Mouse (Mus musculus) retina, postnatal 1 day (tissue): ENCODE measurements around the gene Hoxc10.

Experiments used
- DNase-seq: peaks from one replicate; pipeline ENCODE4 v3.0.0-alpha.2; 2012

Gene Hoxc10

GRCm38 (mm10) chr15:102966776-102967311 lies at the start of gene Hoxc10:
Gene Hoxc10 (plus strand): TSS chr15:102966796.
- no peak for DNase-seq

DNA sequence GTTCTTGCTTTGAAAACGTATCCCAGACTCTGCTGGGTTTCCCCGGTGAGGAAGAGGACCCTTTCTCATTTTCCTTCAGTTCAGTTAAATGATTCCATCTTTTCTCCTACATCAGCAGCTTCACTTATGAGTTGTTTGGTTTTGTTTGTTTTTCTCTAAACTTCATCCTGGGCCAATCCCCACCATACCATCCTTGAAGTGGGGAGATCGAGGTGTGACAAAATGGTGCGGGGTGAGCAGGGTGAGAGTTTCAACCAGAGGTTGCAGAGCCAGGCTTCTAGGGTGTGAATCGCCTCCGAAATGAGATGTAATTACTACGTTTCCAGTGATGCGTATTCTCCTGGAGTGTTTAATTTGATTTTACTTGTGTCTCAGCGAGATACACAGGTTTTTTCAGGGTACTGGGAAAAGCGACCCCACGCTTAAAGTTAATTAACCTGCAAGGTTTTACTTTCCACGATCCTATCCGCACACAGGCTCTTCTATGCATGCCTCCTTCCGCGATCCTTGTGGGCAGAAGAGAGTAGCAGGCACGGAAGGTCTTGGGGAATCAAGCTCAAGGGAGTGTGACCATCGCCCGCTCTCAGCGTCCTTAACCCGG lies 48.5 kb upstream of the Hoxc10 start:
- DNase-seq, result no peak

DNA sequence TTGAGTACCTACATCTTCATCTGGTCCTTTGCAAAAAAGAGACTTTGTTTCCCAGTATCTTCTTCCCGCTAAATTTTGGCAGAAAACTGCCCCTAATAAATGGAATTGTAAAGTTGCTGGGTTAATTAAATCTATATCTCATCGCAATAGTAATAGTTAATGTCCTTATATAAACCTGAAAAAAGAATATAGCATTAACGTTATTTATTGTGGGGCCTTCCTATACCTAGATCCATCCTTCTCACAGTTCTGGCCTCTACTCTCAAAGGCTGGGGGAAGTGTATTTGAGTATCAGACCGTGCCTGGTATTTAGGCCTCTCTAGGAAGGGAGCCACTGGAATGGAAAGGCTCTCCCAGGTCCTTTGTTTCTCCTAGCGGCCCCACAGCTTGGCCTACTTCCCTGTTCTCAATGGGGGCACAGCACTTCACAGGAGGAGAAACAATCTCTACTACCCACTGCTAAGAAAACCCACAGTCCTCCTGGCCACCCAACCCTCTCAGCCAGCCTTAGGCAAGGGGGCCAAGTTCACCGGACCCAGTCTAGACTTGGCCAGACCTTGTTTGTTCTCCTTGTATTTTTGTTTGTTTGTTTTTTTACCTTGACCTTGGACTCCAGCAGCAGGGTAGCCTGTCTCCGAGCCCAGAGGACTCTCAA lies 47.9 kb upstream of the Hoxc10 start:
- peak; percentile 54 for DNase-seq

DNA sequence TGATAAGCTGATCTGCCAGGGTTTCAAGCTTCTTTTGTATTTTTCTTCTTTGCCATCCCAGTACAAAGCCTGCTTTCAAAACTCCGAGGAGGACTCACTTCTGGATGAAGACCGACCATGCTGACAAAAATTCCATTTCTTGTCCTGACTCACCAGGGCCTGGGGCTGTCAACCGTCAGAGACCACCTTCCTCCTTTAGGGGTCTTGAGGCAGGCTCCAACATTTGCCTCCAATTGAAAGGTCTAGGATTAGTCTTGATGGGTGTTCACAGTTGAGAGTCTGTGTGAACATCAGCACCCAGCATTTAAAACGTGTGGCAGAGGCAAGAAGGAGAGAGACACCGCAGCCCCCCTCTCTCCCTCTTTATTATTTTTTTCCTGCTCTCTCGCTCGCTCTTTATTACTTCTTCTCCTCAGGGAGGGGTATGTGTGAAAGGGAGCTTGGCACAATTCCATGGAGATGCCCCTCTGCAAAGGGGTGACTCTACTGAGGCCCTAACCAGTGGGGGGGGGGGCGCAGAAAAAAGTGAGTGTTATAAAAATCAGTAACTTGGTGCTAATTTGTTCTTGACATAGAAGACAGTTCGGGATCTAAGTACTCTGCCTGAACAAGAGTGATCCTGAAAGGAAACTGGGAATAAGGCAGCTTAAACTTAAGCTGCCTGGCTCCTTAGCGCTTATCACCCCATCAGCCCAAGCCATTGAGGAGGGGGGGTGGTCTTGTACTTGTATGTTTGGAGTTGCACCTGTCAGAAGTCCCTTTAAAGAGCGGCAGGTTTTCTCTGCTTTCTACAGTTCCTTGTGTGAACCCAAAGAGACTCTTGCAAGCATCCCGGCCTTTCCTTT lies 47.0 kb upstream of the Hoxc10 start:
- no peak for DNase-seq

DNA sequence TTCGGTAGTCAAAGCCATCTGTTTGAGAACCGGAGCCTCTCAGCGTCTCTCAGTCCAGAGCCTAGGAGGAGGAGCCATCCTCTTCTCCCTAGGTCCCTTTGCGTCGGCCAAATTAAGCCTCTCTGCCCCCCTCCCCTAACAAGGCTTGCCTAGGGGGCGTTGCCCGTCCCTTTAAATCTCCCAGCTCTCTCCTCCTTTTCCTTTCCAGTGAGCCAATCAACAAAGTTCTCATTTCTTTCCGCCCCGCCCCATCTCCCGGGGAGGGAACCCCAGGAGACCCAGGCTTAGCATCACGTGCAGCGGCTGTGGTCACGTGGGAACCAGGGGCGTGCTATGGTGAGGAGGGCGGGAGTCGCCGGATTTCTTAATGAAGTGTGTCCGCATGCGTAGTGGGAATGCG lies 46.0 kb upstream of the Hoxc10 start:
- peak; percentile 94 for DNase-seq

DNA sequence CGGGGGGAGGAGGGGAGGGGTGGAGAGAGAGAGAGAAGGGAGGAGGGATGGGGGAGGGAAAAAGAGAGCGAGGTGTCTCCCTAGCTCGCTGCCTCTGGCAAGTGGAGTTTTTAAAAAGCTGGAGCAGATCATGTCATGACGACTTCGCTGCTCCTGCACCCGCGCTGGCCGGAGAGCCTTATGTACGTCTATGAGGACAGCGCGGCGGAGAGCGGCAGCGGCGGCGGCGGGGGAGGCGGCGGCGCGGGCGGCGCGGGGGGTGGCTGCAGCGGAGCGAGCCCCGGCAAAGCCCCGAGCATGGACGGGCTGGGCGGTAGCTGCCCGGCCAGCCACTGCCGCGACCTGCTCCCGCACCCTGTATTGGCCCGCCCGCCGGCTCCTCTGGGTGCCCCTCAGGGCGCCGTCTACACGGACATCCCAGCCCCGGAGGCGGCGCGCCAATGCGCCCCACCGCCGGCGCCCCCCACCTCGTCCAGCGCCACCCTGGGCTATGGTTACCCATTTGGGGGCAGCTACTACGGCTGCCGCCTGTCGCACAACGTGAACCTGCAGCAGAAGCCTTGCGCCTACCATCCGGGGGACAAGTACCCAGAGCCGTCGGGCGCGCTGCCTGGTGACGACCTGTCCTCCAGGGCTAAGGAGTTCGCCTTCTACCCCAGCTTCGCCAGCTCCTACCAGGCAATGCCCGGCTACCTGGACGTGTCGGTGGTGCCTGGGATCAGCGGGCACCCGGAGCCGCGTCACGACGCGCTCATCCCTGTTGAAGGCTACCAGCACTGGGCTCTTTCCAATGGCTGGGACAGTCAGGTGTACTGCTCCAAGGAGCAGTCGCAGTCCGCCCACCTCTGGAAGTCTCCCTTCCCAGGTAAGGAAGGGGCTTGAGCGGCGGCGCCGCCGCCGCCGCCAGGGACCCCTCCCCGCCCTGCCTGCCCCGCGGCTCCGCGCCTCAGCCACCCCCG lies 45.3 kb upstream of the Hoxc10 start, which contains the start of gene Hoxc13:
Gene Hoxc13 (plus strand): TSS at position 51 of the 959 bp plus-strand sequence.
- no peak for DNase-seq

DNA sequence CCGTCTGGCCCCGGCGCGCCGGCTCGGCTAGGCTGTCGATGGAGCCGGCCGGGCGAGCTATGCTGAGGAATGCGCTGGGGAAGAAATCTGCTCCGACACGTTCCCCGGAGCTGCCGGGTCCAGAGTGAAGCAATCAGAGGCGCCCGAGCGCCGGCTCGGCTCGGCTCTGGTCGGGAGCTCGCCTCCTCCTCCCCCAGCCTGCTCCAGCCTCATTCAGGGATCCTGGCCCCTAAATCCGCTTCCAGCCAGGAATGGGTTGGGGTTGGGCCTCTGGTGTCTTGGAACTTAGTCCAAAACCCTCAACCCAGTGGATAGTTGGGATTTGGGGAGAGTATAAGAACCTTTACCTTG lies 44.6 kb upstream of the Hoxc10 start:
- DNase-seq, result no peak

DNA sequence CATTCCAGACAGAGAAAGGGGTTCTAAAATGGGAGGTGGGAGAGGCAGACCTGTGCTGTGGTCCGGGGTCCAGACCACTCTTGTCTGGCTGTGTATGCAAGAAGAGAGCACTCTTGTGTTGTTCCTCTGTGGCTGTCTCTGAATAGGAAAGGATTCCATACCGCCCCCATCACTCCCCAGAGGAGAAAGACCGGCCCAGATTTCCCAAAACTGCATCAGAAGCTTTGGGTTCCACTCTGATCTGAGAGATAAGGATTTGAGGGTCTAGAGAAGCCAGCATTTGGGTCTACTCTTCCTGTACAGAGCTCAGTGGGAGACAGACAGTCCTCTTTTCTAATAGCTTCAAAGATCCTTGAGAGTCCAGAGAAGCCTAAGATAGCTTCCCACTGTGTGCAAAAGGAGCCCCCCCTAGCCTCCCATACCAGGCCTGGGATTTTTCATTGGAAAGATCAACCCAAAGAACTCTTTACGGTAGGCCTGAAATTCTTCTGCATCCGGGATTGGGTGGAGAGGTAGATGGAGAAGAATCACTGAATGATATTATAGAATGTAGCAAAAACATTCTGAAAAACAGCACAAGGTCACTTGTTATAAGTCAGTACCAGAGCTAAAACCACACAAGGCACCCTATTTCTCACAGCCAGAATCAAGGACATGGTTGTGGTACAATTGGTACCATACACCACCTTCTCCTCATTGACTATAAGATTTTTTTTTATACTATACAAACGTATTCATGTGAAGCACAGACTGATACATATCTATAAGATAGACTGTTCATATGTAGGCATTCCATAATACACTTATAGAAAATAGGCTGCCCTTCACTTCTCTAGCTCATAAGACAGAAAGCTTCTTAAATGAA lies 43.7 kb upstream of the Hoxc10 start:
- no peak for DNase-seq

GRCm38 (mm10) chr15:102927032-102927645 lies 39.5 kb upstream of the Hoxc10 start:
- DNase-seq, result no peak

DNA sequence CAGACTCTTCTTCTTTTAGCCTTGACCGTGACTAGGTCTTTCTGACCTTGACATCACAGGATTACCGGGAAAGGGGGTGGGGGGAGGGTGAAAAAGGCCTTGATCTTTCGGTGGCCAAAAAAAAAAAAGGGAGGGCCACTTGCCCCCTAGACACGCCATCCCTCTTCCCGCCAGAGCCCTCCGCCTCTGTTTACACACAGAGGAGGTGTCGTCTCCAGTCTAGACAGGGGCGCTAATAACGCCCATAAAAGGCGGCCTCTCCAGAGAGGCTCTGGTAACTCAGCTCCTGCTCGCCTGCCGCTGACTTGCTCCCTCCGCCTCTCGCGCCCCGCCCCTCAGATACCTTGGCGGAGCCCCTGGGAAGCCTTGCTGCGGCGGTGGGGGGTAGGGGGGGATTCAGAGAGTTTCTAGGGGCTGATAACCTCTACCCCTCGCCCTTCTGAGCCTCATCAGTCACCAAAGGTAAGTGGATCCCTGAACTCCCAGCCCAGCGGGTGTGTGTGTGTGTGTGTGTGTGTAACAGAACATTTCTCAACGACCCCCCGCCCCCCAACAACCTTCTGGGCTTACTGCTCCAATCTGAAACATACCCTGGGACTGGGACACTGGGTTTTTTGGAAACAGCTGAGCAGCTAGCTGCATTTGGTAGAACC lies 34.8 kb upstream of the Hoxc10 start:
- DNase-seq, result no peak

DNA sequence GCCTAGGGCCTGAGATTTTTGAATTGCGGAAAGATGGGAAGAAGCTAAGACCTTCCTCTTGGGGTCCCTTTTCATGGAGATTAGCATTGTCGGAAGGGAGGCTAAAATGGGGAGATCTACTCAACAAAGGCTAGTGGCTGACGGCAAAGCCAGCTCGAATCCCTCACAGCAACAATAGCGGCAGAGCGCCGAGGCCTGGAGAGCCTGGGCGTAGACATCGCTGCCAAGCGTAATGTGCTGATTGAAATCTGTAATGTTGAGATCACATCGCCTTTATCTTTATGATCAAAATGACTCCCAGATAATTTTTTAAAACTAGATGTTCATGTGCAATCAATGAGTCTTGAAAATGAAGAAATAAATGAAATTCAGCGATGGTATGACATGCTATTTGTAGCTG lies 32.2 kb upstream of the Hoxc10 start:
- DNase-seq, result no peak

- DNase-seq, result no peak
Observed at GRCm38 (mm10) chr15:102934897-102935296, 31.7 kb upstream of the Hoxc10 start.

- DNase-seq, result no peak
Observed at GRCm38 (mm10) chr15:102936279-102936972, 30.2 kb upstream of the Hoxc10 start, which contains the start of gene Hoxc12. Gene Hoxc12 (plus strand): TSS chr15:102936757.

- no peak for DNase-seq
Observed at GRCm38 (mm10) chr15:102937036-102937666, 29.4 kb upstream of the Hoxc10 start.

DNA sequence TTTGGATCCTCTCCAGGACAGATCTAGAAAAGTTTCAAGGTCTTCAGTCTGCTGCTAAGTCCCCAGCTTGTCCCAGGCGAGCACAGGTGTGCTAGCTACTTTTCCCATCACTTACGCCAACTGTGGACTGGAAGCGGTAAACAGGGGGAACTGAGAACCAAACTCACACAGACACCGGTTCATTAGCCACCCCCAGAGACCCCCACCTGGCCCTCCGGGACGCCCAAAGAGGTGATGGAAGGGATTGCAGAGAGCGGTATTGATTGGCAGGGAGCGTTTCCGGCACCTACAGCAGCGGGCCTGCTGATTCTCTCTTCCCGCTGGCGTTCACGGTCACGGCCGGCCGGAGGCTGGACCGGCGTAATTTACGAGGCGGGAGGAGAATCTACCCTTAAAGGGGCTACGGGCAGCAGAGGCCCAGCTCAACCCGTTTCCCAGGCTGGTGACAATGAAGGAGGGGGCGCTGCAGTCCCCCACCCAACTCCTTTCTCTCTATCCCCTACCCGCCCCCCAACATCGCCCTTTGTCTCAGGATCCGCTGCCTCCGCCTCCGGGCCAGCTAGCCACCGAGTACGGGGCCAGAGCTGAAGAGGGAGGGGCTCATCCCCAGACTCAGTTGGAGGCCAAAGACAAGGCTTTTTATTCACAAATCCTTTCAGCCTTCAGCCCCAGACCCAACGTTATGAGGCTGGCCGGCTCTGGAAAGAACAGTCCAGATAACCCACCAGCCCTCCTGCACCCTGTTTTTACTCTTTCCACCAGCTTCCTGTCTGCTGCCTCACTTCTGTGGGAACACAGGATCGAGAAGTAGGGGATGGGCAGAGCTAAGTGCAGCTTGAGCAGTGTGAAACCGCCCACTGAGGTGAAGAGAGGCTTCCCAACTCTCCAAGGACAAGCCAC lies 27.1 kb upstream of the Hoxc10 start:
- DNase-seq, result no peak

GRCm38 (mm10) chr15:102942739-102943467 lies 23.7 kb upstream of the Hoxc10 start:
- peak; percentile 59 for DNase-seq

DNA sequence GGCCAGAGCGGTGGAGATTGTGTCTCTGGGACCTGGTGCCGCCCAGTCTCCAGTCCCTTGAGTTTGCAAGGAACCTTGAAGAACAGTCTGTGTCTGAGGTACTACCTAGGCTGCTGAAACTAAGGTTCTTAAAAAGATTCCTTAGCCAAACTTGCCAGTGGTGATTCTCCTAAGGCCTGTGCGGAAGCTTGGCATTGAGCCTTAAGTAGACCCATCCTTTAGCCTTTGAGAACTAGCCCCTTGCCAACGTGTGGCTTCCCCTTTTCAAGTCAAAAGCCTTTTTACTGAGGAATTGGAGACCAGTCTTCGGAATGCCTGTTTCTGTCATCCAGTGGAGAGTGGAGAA lies 23.2 kb upstream of the Hoxc10 start:
- no peak for DNase-seq
